Mouse (Mus musculus) skeletal muscle tissue, adult 2 months (tissue): Measurements from ENCODE around the gene Pdcd1lg2.
A peak's percentile ranks its signal among the peaks of the same experiment; 100 is the strongest.

Experiments used
- DNase-seq: peaks from one replicate; pipeline ENCODE4 v3.0.0-alpha.2; 2012; ENCODE audit warnings: low read depth, low spot score

Gene Pdcd1lg2

DNA sequence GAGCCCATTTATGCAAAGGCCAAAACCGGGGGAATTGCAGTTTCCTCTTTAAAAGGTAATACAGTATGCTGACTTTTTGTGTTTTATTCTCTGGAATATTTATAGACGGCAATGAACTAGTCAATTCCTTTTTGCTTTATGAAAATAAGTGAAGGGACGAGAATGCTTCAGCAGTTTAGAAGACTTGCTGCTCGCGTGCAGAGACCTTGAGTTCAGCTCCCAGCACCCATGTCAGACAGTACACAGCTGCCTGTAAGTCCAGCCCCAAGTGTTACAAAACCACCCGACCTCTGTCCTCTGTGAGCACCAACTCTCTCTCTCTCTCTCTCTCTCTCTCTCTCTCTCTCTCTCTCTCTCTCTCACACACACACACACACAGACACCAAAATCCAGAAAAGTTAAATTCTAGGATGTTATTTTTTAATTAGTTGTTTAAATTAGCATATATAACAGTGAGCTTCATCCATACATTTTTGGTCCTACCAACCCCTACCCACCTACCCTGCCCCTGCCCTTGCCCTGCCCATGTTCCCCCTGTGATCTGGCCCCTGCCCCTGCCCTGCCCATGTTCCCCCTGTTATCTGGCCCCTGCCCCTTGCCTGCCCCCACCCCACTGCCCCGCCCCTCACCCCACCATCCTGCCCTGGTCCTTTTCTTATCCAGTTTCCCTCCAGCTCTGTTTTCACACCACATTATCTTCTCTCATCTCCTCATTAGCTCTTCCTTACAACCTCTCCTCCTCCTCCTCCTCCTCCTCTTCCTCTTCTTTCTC lies 86.3 kb downstream of the Pdcd1lg2 start:
- no peak for DNase-seq

DNA sequence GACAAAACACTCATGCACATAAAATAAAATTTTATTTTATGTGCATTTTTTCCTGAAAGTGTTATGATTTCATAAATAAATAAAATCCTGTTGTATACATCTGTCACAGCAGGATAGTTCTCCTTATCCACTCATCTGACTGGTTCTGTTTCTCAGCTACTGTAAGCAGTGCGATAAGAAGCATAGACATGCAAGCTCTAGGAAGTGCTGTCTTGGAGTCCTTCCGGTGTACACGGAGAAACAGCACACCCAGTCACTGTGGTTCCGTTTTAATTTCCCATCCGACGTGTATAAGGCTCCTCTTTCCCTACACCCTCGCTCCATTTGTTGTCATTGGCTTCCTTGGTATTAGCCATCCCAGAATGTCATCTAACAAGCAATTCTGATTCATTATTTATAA lies 87.2 kb downstream of the Pdcd1lg2 start:
- DNase-seq = no peak

DNA sequence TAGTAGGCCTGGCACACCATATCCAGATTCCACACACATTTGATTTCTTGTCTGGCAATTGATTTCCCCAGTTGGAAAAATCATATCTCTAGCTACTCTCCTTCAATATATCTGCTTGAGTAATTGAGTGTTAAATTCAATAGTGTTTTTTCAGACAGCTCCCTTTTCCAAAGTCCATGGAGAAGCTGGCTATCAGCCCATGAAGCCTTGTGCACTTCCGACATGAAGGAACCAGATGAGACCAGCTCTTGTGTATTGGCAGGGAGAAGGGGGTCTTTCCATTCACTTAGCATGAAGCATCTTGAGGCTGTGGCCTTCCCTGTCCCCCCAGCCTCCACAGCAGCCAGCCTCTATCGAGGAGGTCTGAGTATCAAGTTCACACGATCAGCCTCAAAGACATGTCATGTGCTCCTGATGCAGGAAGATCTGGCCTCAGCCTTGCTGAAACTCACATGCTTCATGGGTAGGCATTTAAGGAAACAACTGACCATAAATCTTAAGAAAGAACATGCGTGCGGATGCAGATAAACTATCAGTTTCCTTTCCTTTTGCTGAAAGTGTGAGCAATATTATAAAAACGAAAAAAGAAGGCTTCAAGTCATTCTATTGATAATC lies 88.2 kb downstream of the Pdcd1lg2 start:
- no peak for DNase-seq

- no peak for DNase-seq
Measured at GRCm38 (mm10) chr19:29500333-29500732, 89.6 kb downstream of the Pdcd1lg2 start.

GRCm38 (mm10) chr19:29501106-29501505 lies 90.4 kb downstream of the Pdcd1lg2 start:
- DNase-seq = no peak

DNA sequence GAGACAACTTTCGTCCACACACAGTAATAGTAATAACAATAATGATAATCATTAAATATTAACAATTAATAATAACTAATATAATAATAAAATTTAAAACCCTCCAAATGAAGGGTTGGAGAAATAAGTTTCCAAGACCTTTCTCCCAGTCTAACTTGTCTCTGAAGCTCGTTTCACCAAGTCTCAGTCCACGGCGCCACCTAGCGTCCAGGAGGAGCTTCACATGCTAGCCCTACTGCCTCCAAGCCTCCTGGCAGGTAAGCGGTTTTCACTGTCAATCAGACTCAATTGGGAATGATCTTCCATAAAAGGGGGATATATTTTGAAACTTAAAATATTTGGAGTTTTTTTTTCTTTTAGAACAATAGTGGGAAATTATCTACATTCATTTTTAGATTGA lies 90.8 kb downstream of the Pdcd1lg2 start:
- DNase-seq = peak; percentile 78

DNA sequence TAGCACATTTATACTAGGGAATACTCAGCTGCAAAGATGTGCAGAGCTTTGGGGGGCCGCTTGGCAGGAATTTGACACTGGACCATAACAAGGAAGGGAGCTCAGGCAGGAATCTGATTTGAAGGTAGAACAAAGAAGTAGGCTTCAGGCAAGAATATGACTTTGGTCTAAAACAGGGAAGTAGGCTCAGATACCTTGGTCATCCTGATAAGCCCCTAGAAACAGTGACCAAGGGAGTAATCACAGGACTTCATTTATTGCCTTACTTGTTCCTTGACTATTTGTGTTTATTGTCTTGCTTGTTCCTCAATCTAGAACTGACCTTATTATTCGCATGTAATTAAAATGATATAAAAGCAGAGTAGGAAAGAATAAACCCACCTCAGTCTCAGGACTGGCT lies 93.4 kb downstream of the Pdcd1lg2 start:
- DNase-seq = no peak

GRCm38 (mm10) chr19:29505617-29506016 lies 94.9 kb downstream of the Pdcd1lg2 start:
- DNase-seq = no peak

- DNase-seq = no peak
Measured at GRCm38 (mm10) chr19:29508208-29508607, 97.5 kb downstream of the Pdcd1lg2 start.

- DNase-seq = no peak
Measured at GRCm38 (mm10) chr19:29509857-29510256, 99.1 kb downstream of the Pdcd1lg2 start.

DNA sequence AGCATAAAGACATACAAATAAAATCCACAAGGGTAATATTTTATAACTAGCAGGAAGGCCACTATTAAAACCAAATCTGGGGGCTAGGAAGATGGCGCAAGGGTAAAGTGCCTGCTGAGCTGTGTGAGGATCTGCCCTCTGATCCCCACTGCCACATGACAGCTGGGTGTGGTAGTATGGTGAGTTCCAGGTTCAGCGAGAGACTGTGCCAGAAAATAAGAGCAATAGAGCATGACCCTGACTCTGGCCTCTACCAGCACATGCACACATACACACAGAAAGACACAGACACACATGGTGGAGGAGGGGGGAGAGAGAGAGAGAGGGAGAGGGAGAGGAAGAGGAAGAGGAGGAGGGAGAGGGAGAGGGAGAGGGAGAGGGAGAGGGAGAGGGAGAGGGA lies 101.1 kb downstream of the Pdcd1lg2 start:
- DNase-seq = no peak

DNA sequence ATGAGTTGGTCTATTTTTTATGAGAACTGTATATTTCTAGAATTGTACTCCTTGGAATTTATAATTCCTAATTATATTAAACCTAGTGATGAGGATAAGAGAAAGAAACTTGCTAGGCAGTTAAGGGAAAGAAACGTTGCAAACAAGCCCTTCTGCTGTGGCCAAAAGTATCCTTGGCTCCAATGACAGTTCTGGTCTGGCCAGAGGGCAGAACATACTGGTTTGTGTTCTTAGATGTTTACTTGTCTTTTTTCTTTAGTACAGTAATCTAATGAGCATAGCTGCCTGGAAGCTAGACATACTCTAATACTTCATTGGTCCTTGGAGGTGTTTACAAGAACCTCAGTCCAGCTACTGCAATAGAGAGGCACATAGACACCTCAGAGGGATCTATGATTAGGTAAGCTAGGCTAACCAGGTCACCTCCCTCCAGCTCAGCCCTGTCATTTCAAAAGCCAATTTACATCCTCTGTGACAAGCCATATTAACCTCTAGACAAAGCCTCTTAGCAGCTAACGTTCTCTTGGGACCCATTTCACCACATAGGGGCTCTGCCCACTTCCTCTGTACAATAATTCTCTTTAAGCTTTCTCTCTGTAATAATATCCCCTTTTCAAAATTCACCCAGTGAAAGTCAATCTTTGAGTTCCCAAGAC lies 102.5 kb downstream of the Pdcd1lg2 start:
- no peak for DNase-seq

GRCm38 (mm10) chr19:29514130-29514529 lies 103.4 kb downstream of the Pdcd1lg2 start:
- no peak for DNase-seq

- DNase-seq = no peak
Measured at GRCm38 (mm10) chr19:29515386-29515785, 104.7 kb downstream of the Pdcd1lg2 start.

GRCm38 (mm10) chr19:29515991-29516390 lies 105.3 kb downstream of the Pdcd1lg2 start:
- DNase-seq = no peak

DNA sequence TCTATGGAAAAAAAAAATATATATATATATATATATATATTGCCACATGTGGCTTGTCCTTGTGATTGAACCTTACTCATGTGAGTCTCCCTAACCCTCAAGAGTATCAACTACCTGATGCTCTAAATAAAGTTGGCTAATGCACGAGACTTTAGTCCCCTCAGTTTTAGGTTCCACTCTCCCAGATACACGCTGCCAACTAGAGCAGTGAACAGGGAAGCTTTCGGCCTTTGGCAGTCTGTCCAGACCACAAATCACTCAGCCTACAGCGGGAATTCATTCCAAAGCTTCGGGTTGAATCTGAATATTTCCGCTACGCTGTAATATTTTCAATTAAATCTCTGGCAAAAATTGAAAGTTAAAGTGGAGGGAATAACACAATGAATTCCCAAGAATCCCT lies 107.7 kb downstream of the Pdcd1lg2 start:
- no peak for DNase-seq

DNA sequence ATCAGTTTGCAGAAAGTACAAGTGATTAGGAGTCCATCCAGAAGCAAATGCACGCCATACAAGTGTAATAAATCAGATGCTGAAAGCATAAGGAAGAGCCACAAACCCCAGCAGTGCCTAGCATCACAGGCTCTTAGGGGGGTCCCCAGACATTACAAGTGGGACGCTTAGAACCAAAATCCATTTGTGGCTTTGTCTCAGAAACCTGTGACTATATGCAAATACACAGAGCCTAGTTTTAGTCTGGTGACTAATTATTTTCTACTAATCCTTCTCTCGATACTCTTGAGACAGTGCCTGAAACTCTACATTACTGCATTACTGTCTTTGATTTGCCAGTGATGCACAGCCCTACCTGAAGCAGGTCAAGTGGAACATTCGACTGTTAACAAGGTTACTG lies 108.2 kb downstream of the Pdcd1lg2 start:
- DNase-seq = no peak
